Mouse (Mus musculus) thymus, adult 2 months (tissue): Measurements from ENCODE around the gene Dpp6.

Experiments
- CTCF ChIP-seq: fragments of 200-500 bp; IDR thresholded peaks from 2 replicates; pipeline ENCODE4 v1.5.1; 2012; ENCODE audit warnings: mild to moderate bottlenecking, control low read depth, low read length, moderate library complexity, borderline replicate concordance; ENCODE audit not compliant: control insufficient read depth, poor library complexity, insufficient read depth; ENCODE audit errors: extremely low read depth
- POLR2A ChIP-seq: fragments of 200-500 bp; IDR thresholded peaks from 2 replicates; pipeline ENCODE4 v1.6.1; 2012; ENCODE audit warnings: mild to moderate bottlenecking, low read length, control low read depth, moderate library complexity; ENCODE audit not compliant: control insufficient read depth, poor library complexity, insufficient read depth; ENCODE audit errors: extremely low read depth

DNA sequence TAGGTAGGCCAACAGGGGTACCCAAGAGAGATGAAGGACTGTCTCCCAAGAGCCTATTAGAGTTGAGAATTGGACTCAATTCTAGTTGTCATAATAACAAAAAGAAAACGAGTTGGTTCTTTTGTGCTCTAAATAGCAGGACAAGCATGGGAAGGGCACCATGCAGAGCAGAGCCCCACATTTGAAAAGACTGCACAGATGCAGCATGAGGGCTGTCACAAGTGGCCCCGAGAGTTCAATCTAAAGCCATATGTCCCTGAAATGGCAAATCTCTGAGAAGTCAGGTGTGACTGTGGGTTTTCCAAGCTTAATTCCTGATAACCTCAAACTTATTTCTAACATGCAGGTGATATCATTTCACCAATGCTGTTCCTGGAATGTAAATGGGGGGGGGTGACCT is 339.4 kb downstream of the Dpp6 start:
- TF ChIP-seq POLR2A = no peak
- TF ChIP-seq CTCF = no peak
